Mouse (Mus musculus): ENCODE measurements around the gene Ubc. TPM values are rescaled to one million over a fixed set of nuclear protein-coding genes. Genes with fewer than 3 reads are reported as not detected.
"Not testable (repeated sequence)": the region's sequence is repeated elsewhere in the genome, so short reads cannot be mapped to it uniquely, and the experiment has no call there.

The Ubc gene
- total RNA-seq (2021) = 100 to 1,000 TPM; 849 to 918 TPM

GRCm38 (mm10) chr5:125389579-125390441 lies at the start of gene Ubc:
Ubc (minus strand) TSS chr5:125390202.
- intact Hi-C loops (cut with DNase I) = no loop called here
- peak; percentile 86 for DNase-seq

GRCm38 (mm10) chr5:125434347-125434746 lies 44.3 kb upstream of the Ubc start:
- intact Hi-C loops (cut with DNase I); DNase-seq: not testable (repeated sequence)

DNA sequence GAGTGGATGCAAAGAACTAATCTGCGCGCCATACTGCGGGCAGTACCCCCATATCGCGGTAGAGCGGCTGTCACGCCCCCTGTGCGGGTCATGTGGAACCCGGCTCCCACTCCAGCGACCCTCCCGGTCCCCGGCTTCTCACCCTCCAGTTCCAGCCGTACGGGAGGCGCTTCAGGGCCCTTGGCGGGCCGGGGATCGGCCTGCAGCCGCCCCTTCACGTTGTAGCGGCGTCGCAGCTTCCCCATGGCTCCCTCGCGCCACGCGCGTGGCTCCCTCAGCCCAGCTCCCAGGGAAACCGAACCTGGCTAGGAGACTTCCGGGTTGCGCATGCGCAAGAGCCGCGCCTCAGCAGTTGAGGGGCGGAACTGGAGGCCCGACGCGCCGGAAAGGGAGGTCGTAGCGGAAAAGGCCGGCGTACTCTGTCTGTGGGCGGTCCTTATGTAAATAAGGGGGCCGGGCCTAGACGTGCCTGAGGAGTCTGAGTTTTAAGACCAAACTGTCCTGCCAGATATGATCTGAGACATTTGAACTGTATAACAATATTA lies 43.9 kb upstream of the Ubc start, which contains the start of gene Dhx37:
Dhx37 (minus strand) TSS at position 329 of the 545 bp plus-strand sequence.
- peak; percentile 96 for DNase-seq
- intact Hi-C loops (cut with DNase I) = no loop called here

- intact Hi-C loops (cut with DNase I); DNase-seq: not testable (repeated sequence)
These were observed 42.3 kb upstream of the Ubc start for GRCm38 (mm10) chr5:125432324-125432723.

GRCm38 (mm10) chr5:125426343-125426742 lies 36.3 kb upstream of the Ubc start:
- intact Hi-C loops (cut with DNase I) = no loop called here

DNA sequence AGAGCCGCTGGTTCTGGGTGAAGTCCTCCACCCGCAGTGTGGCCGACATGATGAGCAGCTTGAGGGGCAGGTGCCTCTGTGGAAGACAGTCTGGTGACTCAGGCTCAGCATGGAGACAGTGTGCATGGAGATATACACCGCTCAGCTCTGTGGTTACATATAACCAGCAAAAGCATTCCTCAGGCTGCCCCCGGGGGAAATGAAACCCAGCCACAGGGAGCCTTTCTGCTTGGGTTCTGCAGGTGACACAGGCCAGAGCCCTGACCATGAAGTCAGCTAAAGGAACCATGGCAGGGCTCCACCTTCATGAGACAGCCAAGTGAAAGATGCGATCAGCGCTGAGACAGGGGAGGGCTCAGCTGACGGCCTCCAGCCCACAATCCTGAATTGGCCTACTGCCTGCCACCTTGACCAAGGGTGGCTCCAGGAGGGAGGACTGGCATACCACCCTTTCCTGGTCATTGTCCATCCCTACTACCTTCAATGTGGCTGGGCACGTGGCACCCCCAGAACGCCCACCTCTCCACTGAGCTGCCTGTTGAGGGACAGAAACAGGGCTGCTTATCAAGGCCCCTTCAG lies 35.8 kb upstream of the Ubc start:
- DNase-seq = no peak
- intact Hi-C loops (cut with DNase I) = no loop called here

More at GRCm38 (mm10) chr5:125426343-125426742, 36.3 kb upstream of the Ubc start:
- DNase-seq = no peak

DNA sequence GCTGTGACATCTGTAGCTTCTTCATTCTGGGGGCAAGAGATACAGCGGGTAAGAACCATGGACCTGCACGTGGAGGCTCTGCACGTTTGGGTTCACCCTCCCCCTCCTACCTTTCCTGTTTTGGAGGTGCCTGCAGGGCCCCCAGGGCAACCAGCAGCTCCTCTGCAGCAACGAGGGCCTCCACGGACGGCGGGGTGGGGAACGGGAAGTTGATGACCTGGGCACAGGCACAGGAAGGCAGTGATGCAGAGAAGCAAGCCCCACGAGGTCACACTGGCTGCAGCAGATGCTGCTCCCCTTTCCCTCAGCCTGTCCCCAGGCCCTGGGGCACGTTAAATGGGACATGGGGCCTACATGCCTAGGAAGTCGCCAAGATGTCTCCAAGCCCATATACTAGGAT lies 29.1 kb upstream of the Ubc start:
- intact Hi-C loops (cut with DNase I) = no loop called here
- no peak for DNase-seq

DNA sequence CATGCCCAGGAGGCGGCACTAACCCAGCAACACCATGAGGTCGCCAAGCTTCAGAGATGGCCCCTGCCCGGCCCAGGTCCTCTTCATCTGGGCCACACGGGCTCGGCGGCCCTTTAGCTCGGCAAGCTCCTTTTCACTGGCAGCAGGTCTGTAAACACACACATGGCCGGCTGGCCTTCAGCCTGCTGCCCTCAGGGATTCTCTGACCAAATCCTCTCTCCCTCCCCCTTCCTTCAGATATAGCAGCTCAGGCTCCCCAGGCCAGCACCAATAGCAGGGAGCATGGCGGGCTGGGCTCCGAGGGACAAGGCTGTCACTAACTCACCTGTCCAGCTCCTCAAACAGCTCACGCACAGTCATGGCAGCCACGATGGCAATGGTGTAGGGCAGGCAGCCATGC lies 28.6 kb upstream of the Ubc start:
- intact Hi-C loops (cut with DNase I) = no loop called here

DNA sequence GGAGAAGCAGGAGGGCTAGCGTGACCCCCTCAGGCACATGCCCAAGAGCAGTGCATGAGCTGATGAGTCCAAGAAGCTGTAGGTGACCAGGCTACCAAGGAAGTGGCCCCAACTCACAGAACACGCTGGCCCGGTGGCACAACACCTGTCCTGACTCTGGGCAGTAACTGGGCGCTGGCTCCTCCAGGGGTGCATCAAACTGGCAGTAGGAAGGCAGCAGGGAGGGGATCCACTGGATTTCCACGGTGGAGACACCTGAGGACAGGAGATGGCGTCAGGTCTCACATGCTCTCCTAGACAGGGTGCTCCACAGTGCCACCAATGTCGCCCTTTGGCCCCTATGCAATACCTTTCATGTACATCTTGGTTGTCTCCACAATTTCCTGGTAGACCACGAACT lies 26.2 kb upstream of the Ubc start:
- intact Hi-C loops (cut with DNase I) = no loop called here
- no peak for DNase-seq

More for the DNA sequence above, 28.6 kb upstream of the Ubc start:
- DNase-seq = peak; percentile 32

DNA sequence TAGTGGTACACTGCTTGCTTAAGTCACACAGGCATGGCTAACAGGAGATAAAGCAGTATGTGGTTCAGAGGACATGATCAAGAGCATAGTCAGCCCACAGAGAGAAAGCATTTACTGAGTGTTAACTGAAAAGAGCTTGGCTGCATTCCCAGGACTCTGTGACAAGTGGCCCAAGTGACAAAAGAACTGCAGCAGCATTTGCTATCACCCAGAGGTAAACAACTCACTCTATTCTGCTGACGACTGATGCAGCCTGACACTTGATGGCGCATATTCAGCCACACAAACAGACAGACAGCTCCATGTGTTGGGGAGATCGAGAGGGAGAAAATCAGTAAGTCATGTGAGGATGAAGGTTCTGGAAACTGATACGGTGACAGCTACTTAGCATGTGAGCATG lies 23.8 kb upstream of the Ubc start:
- intact Hi-C loops (cut with DNase I) = no loop called here
- DNase-seq = no peak

DNA sequence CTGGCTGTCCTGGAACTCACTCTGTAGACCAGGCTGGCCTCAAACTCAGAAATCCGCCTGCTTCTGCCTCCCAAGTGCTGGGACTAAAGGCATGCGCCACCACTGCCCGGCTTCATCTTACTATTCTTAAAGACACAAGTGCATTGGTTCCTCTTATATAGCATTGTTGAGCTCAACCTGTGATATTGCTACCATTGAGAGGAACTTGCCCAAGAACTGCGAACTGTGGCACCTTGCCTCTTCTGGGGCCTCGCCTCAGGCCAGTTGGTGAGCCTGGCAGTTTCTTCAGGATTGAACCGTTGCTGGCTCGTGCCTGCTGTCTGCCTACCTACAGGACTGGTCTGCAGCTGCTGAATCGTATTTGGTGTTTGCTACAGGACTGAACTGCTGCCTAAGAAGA lies 22.5 kb upstream of the Ubc start:
- intact Hi-C loops (cut with DNase I); DNase-seq: not testable (repeated sequence)

GRCm38 (mm10) chr5:125411972-125412530 lies 22.0 kb upstream of the Ubc start:
- intact Hi-C loops (cut with DNase I) = no loop called here

DNA sequence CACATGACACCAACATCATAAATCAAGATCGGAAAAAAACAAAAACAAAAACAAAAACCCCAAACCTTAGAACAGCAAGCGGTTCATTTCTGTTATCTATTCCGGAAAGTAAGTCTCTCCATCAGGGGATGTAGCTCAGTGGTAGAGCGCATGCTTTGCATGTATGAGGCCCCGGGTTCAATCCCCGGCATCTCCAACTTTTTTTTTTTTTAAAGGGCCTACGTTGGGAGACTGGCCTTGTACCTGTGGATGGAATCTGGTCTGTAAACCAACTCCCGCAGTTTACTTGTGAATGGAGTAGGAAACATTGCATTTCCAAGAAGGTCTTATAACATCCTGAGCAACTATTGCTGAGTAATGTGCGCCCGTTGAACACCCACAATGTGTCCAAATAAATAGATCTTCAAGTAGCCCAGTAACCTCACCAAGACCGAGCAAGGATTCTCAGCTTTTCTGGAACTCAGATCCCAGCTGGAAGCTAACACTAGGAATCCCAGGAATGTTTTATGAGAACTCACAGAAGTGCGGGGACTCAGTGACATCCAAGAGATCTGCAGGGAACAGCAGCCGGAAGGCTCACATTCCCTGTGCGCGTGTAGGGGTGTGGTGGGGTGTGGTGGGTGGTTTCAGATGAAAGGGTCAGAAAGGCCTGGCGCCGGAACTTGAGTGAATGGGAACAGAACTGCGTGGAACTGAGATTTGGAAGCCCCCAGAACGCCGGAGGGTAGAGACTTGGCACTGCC lies 19.5 kb upstream of the Ubc start:
- DNase-seq = no peak
- intact Hi-C loops (cut with DNase I) = no loop called here

More at GRCm38 (mm10) chr5:125411972-125412530, 22.0 kb upstream of the Ubc start:
- peak; percentile 82 for DNase-seq

DNA sequence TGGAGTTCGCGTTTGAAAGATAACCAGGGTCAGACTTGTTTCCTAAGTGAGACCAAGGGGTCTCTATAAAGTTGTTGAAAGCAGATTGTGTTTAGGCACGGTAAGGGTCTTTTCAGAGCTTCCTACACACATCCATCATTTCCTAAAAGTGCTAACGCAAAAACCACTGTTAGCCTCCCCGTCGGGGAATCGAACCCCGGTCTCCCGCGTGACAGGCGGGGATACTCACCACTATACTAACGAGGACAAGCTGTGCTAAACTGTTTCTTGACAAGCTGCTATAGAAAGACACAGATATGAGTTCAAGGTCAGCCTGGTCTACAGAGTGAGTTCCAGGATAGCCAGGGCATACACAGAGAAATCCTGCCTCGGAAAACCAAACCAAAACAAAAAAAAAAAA lies 18.8 kb upstream of the Ubc start:
- intact Hi-C loops (cut with DNase I) = no loop called here
- DNase-seq = peak; percentile 84

DNA sequence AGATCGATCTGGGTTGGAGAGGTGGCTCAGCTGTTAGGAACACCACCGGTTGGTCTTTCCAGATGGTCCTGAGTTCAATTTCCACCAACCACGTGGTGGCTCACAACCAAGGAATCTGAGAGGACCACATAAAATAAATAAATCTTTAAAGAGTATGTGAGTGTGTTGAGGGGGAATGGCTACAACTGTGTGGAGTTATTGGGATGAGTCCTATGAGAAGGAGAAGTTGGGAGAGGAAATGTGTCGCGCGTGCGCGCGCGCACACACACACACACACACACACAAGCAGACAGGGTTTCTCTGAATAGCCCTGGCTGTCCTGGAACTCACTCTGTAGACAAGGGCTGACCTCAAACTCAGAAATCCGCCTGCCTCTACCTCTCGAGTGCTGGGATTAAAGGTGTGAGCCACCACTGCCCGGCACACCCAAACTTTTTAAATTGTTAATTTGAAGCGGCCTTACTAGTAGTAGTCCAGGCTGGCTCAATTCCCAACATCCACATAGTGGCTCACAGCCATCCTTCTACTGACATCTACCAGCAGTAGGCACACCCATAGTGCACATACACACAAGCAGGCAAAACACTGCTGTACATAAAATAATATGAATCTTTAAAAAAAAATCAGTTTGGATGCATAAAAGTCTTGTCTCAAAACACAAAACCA lies 18.0 kb upstream of the Ubc start:
- DNase-seq = no peak
- intact Hi-C loops (cut with DNase I) = no loop called here

DNA sequence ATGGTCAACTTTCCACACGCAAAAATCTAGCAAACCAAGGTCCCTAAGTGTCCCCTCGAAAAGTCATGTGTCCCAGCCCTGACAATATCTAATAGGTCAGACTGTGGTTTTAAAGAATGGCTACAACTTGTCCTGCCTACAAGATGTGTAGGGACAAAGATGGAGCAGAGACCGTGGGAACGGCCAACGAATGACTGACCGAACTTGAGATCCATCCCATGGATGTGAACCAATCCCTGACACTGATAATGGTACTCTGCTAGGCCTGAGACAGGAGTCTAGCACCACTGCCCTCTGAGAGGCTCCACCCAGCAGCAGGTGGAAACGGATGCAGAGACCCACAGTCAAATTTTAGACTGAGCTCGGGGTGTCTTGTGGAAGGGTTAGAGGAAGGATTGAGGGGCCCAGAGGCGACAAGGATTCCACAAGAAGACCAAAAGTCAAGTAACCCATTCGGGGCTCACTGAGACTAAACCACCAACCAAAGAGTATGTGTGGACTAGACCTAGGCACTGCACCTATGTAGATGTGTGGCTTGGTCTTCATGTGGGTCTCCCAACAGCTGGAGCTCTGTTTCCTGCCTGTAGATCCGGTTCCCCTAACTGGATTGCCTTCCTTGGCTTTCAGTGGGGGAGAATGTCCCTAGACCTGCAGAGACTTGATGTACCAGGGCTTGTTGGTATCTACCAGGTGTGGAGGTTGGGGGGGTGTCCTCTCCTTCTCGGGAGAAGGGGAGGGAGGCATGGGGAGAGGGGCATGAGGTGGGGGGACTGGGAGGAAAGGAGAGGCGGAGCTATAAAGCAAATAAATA lies 17.2 kb upstream of the Ubc start:
- intact Hi-C loops (cut with DNase I) = no loop called here
- DNase-seq = no peak

DNA sequence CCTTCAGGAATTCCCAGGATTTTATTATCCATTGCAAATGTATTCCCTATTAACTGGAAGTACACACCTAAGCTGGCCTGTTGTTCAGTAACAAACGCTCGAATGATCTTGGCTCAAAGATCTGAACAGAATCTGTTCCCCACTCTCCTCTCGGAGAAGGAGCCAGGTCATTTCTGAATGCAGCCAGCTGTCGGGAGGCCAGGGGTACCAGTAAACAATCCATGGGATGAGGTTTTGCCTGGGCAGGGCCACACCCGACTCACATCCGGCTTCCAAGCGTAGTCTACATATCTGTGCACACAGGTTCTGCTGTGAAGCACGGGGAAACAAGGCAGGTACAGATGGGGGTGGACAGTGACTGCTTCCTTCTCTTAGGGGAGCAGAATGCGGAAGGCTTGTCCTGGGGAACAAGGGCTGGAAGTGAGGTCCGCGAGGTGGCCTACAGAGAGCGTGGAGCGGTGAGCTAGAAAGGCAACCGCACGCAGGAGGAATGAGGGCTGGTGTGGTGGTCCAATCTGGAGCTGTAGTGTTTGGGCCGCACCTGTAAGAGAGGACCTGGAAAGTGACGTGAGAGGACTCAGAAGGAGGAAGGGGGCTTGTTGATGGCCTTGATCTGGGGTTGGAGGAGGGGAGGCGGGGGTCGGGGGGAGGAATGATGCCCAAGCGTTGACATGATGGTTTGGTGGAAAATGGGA lies 16.5 kb upstream of the Ubc start:
- intact Hi-C loops (cut with DNase I) = no loop called here
- DNase-seq = peak; percentile 42

DNA sequence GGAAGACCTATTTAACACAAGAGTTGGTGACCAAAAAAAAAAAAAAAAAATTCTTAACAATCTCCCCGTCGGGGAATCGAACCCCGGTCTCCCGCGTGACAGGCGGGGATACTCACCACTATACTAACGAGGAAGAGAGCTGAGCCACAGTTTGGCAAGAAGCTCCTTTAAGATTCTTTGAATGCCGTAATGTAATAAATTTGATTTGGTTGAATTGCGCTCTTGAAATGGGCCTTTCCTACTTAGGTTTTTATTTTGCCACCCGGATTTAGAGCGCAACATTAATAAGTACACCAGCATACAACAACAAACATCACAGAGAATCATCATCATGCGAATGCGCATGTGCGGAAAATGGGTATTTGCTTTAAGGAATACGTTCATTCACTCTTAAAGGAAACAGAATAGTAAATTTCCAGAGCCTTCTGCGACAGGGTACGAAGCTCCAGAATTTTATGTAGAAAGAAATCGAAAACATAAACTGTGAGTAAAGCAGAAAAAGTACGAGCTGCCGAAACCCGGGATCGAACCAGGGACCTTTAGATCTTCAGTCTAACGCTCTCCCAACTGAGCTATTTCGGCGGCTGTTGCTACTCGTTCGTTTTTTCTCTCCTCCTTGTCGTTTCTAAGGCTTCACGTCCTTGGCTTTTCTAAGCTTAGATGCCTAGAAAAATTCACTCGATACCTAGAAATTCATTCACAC lies 15.7 kb upstream of the Ubc start:
- intact Hi-C loops (cut with DNase I) = no loop called here
- peak; percentile 83 for DNase-seq

All from left cerebral cortex, postnatal 4 days (tissue).